Comparison of ENCODE assay signal across 19 mouse cellular contexts in genomic region chr7:95880576-95881267, GRCm38 (mm10).
DNase-seq lines count a peak whose midpoint lies in the region; ATAC-seq lines count a peak whose summit lies in the region.
"Had no signal": no experiment of that assay in that cellular context is flagged by ENCODE, and none has a peak within 500 bp of the region (broad histone marks: within the 10 kb centered on the region; RNA-seq: fewer than 3 reads in every experiment).

No protein-coding gene starts in this region.

- H3K4me3 ChIP-seq in hindbrain, embryonic 11.5 days (ENCODE audit: low read depth, low read length): no peak overlapping the region
- H3K4me3 ChIP-seq in hindbrain, embryonic 16.5 days (ENCODE audit: low read length): no peak overlapping the region
- H3K4me3 ChIP-seq in midbrain, embryonic 13.5 days (replicated peaks): no peak overlapping the region
- no peak overlapping the region for H3K4me3 ChIP-seq in midbrain, embryonic 11.5 days (ENCODE audit: low read depth, low read length)
- H3K4me3 ChIP-seq in neural tube, embryonic 12.5 days: no peak overlapping the region
- no peak overlapping the region for H3K4me3 ChIP-seq in neural tube, embryonic 15.5 days (replicated peaks)
- H3K4me3 ChIP-seq: heart, embryonic 10.5 days; hindbrain, embryonic 15.5 days had no signal

- no peaks in the 10 kb centered on the region for H3K27me3 ChIP-seq in hindbrain, embryonic 11.5 days (ENCODE audit: control insufficient read depth, insufficient read depth, low read length)
- no peaks in the 10 kb centered on the region for H3K27me3 ChIP-seq in hindbrain, embryonic 16.5 days (replicated peaks; ENCODE audit: control insufficient read depth, insufficient read depth, low read length)
- no peaks in the 10 kb centered on the region for H3K27me3 ChIP-seq in midbrain, embryonic 13.5 days
- H3K27me3 ChIP-seq in midbrain, embryonic 11.5 days (ENCODE audit: control insufficient read depth, insufficient read depth, low read length): no peaks in the 10 kb centered on the region
- no peaks in the 10 kb centered on the region for H3K27me3 ChIP-seq in neural tube, embryonic 12.5 days (replicated peaks)
- no peaks in the 10 kb centered on the region for H3K27me3 ChIP-seq in neural tube, embryonic 15.5 days (replicated peaks)
- H3K27me3 ChIP-seq: hindbrain, embryonic 15.5 days had no signal

- H3K36me3 ChIP-seq in hindbrain, embryonic 11.5 days (ENCODE audit: control insufficient read depth, insufficient read depth, low read length): no peaks in the 10 kb centered on the region
- H3K36me3 ChIP-seq in hindbrain, embryonic 16.5 days (ENCODE audit: control insufficient read depth, insufficient read depth, low read length): no peaks in the 10 kb centered on the region
- H3K36me3 ChIP-seq in midbrain, embryonic 13.5 days: no peaks in the 10 kb centered on the region
- no peaks in the 10 kb centered on the region for H3K36me3 ChIP-seq in midbrain, embryonic 11.5 days (ENCODE audit: control insufficient read depth, insufficient read depth, low read length)
- H3K36me3 ChIP-seq in neural tube, embryonic 12.5 days: no peaks in the 10 kb centered on the region
- no peaks in the 10 kb centered on the region for H3K36me3 ChIP-seq in neural tube, embryonic 15.5 days
- H3K36me3 ChIP-seq: heart, embryonic 10.5 days; hindbrain, embryonic 15.5 days had no signal

- 61% methylated on average over 3 of the region's 3 CpGs for WGBS in hindbrain, embryonic 11.5 days
- 52% methylated on average over 3 of the region's 3 CpGs for WGBS in hindbrain, embryonic 16.5 days
- 49% methylated on average over 3 of the region's 3 CpGs for WGBS in midbrain, embryonic 13.5 days
- 77% methylated on average over 3 of the region's 3 CpGs for WGBS in midbrain, embryonic 11.5 days
- WGBS in neural tube, embryonic 12.5 days: 65% methylated on average over 3 of the region's 3 CpGs
- WGBS in neural tube, embryonic 15.5 days: 43% methylated on average over 3 of the region's 3 CpGs

- H3K4me1 ChIP-seq in hindbrain, embryonic 11.5 days (replicated peaks; ENCODE audit: control insufficient read depth, insufficient read depth, low read length): no peaks in the 10 kb centered on the region
- no peaks in the 10 kb centered on the region for H3K4me1 ChIP-seq in hindbrain, embryonic 16.5 days (ENCODE audit: control insufficient read depth, insufficient read depth, low read depth, low read length)
- peaks cover 4% of the 10 kb centered on the region; the same call in 1 of the 2 replicates for H3K4me1 ChIP-seq in midbrain, embryonic 13.5 days (replicated peaks)
- H3K4me1 ChIP-seq in midbrain, embryonic 11.5 days (ENCODE audit: control insufficient read depth, insufficient read depth, low read length): no peaks in the 10 kb centered on the region
- no peaks in the 10 kb centered on the region for H3K4me1 ChIP-seq in neural tube, embryonic 12.5 days
- no peaks in the 10 kb centered on the region for H3K4me1 ChIP-seq in neural tube, embryonic 15.5 days
- H3K4me1 ChIP-seq: heart, embryonic 10.5 days; hindbrain, embryonic 15.5 days had no signal

- peak; percentile 40 for ATAC-seq in hindbrain, embryonic 11.5 days (ENCODE audit: low FRiP score)
- no peak for ATAC-seq in hindbrain, embryonic 16.5 days
- peak; percentile 74 for ATAC-seq in midbrain, embryonic 13.5 days
- no peak for ATAC-seq in midbrain, embryonic 11.5 days (ENCODE audit: low FRiP score)
- ATAC-seq in neural tube, embryonic 12.5 days (ENCODE audit: low FRiP score, low read depth): peak; percentile 63
- ATAC-seq in neural tube, embryonic 15.5 days (ENCODE audit: low FRiP score): no peak
- ATAC-seq: forebrain, embryonic 14.5 days had no signal

- DNase-seq in hindbrain, embryonic 11.5 days (ENCODE audit: low spot score): peak; percentile 4
- no peak for DNase-seq in midbrain, embryonic 11.5 days (ENCODE audit: low spot score, missing footprints)
- peak; percentile 25 for DNase-seq in retina, postnatal 1 day
- DNase-seq in gastrocnemius, adult 8-10 months (ENCODE audit: low spot score in 2 of 2): no peak
- DNase-seq: adrenal gland, adult 2 months; adrenal gland, postnatal 25 days; cerebellum, adult 2 months; cerebellum, postnatal 10 days; gastrocnemius, postnatal 10 days; heart, adult 18-20 months; heart, postnatal 10 days; heart, postnatal 4 days had no signal

- H3K9me3 ChIP-seq in hindbrain, embryonic 11.5 days (ENCODE audit: control insufficient read depth, low read length): no peaks in the 10 kb centered on the region
- no peaks in the 10 kb centered on the region for H3K9me3 ChIP-seq in hindbrain, embryonic 16.5 days (ENCODE audit: control insufficient read depth, low read length)
- no peaks in the 10 kb centered on the region for H3K9me3 ChIP-seq in midbrain, embryonic 13.5 days
- H3K9me3 ChIP-seq in midbrain, embryonic 11.5 days (ENCODE audit: control insufficient read depth, low read length): no peaks in the 10 kb centered on the region
- no peaks in the 10 kb centered on the region for H3K9me3 ChIP-seq in neural tube, embryonic 12.5 days
- no peaks in the 10 kb centered on the region for H3K9me3 ChIP-seq in neural tube, embryonic 15.5 days (replicated peaks)
- H3K9me3 ChIP-seq: heart, embryonic 10.5 days; hindbrain, embryonic 15.5 days had no signal

- no peak overlapping the region for H3K4me2 ChIP-seq in hindbrain, embryonic 11.5 days (replicated peaks; ENCODE audit: low read depth, low read length)
- no peak overlapping the region for H3K4me2 ChIP-seq in hindbrain, embryonic 16.5 days (ENCODE audit: low read length)
- no peak overlapping the region for H3K4me2 ChIP-seq in midbrain, embryonic 13.5 days (replicated peaks)
- no peak overlapping the region for H3K4me2 ChIP-seq in midbrain, embryonic 11.5 days
- H3K4me2 ChIP-seq in neural tube, embryonic 12.5 days (replicated peaks): no peak overlapping the region
- H3K4me2 ChIP-seq in neural tube, embryonic 15.5 days: no peak overlapping the region
- H3K4me2 ChIP-seq: hindbrain, embryonic 15.5 days had no signal

- no peak overlapping the region for H3K9ac ChIP-seq in hindbrain, embryonic 11.5 days (ENCODE audit: low read depth, low read length)
- no peak overlapping the region for H3K9ac ChIP-seq in hindbrain, embryonic 16.5 days (ENCODE audit: low read depth, low read length)
- H3K9ac ChIP-seq in midbrain, embryonic 13.5 days (replicated peaks): no peak overlapping the region
- no peak overlapping the region for H3K9ac ChIP-seq in midbrain, embryonic 11.5 days (ENCODE audit: low read length)
- H3K9ac ChIP-seq in neural tube, embryonic 12.5 days: no peak overlapping the region
- no peak overlapping the region for H3K9ac ChIP-seq in neural tube, embryonic 15.5 days (replicated peaks)
- H3K9ac ChIP-seq: hindbrain, embryonic 15.5 days had no signal

- no peak overlapping the region for H3K27ac ChIP-seq in hindbrain, embryonic 11.5 days (ENCODE audit: low read depth, low read length)
- H3K27ac ChIP-seq in hindbrain, embryonic 16.5 days (ENCODE audit: low read depth, low read length): no peak overlapping the region
- no peak overlapping the region for H3K27ac ChIP-seq in midbrain, embryonic 13.5 days
- H3K27ac ChIP-seq in midbrain, embryonic 11.5 days (ENCODE audit: low read depth, low read length): no peak overlapping the region
- no peak overlapping the region for H3K27ac ChIP-seq in neural tube, embryonic 12.5 days
- H3K27ac ChIP-seq in neural tube, embryonic 15.5 days (replicated peaks): no peak overlapping the region
- H3K27ac ChIP-seq: heart, embryonic 10.5 days; hindbrain, embryonic 15.5 days had no signal

Comparison
In these comparisons a context has a peak if more than half of its experiments do, and no peak if none do; other contexts are left out.
1. ATAC-seq: peak in hindbrain, embryonic 11.5 days (single experiment), midbrain, embryonic 13.5 days (single experiment) and neural tube, embryonic 12.5 days (single experiment); none in hindbrain, embryonic 16.5 days (single experiment), midbrain, embryonic 11.5 days (single experiment) and neural tube, embryonic 15.5 days (single experiment).
2. DNase-seq: peak in hindbrain, embryonic 11.5 days (single experiment) and retina, postnatal 1 day (single experiment); none in midbrain, embryonic 11.5 days (single experiment) and gastrocnemius, adult 8-10 months (0 of 2).